Mouse (Mus musculus) right cerebral cortex, postnatal 4 days (tissue): ENCODE results near the gene Map3k4.
"Not testable (repeated sequence)": the region's sequence is repeated elsewhere in the genome, so short reads cannot be mapped to it uniquely, and the experiment has no call there.

Experiments used
- DNase-seq: peaks from one replicate; pipeline ENCODE4 v3.0.0-alpha.2; 2022

The Map3k4 gene

DNA sequence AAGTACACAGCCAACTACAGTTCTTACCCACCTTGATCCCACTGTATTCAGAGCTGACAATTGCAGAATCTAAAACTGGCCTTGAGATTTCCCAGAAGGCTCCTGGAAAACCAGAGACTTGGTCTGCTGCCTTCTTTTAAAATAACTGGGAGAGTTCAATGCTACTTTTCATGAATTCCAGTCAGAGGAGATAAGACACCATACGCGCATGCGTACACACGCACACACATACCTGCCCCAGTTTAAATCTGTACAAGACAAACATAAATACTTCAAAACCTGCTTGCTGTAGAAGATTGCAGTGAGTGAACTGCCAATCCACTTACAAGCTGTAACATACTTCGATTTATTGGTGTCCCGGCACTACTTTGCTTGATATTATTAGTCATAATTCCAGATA is 13.9 kb downstream of the Map3k4 start:
- no peak for DNase-seq

GRCm38 (mm10) chr17:12300896-12301706 is 17.5 kb downstream of the Map3k4 start:
- no peak for DNase-seq

DNA sequence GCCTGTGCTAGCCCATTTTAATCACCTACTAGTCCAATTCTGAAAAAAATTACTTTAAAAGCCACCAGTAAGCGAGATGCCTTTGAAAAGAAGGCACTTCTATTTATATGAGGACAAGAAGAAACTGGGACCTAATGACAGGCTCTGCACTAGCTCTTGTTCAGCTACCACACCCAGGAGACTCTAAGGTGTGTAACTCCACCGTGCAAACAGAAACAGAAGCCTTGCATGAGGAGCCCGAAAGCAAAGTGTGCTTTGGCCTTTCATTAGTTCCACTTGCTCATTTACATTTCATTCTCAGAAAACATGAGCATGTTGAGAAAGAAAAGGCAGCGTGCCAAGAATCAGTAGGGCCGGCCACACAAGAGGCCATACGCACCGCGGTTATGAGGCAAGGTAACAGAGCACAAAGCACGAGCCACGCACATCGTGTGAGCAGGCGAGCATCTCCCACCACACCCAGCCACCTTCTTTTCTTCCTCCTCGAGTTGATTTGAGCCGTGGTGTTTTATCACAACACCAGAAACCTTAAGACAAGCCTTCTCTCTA is 18.4 kb downstream of the Map3k4 start:
- no peak for DNase-seq

DNA sequence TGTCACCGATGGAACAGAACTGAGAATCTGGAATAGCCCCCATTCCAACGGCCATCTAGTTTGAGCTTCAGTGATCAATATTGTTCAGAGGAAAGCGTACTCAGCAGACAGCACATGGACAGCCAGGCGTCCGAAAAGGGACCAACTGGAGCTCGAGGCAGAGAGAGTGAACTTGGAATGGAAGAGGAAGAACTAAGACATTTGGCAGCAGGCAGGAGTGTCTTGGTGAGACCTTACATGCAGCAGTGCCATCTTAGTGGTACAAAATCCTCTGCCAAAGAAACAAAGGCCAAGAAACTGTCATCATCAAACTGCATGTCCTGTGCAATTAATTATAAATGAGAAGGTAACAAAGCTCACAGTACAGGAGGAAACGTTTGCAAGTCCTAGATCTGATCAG is 19.2 kb downstream of the Map3k4 start:
- DNase-seq: no peak

DNA sequence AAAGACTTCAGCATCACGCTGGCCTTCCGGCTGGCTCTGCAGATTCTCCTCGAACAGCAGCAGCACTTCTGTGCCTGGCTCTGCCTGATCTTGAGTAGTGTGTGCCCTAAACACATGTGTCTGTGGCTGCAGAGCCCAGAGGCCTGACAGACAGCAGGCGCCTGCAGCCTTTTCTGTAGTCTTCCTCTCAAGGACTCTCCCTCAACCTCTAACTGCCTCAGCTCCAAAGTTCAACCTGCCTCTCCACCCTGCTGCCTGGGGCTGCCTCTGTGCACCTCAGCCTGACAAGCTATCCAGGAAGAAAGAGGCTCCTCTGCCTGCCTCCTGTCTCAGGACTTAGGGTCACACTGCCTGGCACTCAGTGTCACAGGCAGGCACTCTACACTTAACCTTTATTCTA is 20.6 kb downstream of the Map3k4 start:
- no peak for DNase-seq

GRCm38 (mm10) chr17:12297292-12297691 is 21.3 kb downstream of the Map3k4 start:
- no peak for DNase-seq

GRCm38 (mm10) chr17:12295926-12296325 is 22.7 kb downstream of the Map3k4 start:
- DNase-seq: not testable (repeated sequence)

DNA sequence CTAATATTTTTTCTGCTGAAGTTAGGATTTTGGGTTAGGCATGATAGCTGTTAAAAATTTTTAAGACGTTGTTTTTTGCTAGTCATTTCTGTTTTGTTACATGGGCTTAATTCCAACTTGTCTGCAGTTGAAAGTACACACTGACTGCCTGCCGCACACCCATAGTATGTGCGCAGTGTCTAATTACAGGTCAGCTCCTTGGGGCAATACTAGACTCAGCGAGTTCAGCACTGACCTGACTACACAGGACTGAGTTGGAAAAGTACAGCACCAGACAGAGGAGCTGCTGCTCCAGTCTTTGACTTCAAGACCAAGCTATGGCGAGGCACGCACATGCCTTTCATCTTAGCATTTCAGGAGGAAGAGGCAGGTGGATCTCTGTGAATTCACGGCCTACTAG is 24.2 kb downstream of the Map3k4 start:
- DNase-seq: no peak

DNA sequence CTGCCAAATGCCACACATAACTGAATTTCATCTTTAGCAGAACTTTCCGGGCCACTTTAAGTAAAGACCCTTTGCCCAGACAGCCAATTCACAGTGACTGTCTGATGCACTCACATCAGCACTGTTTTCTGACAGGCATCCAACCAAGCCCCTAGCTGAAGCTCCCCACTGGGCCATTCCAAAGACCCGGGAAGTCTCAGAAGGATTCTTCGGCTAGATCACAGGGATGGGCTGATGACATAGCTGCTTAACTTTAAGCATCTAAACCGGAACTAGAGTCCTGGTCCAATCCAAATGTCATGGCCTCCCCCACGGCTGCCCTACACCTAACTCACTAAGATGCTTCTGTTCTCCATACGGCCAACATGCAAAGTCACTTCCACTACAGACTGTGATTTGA is 25.0 kb downstream of the Map3k4 start:
- DNase-seq: no peak

- no peak for DNase-seq
These were observed 25.7 kb downstream of the Map3k4 start for GRCm38 (mm10) chr17:12292877-12293276.

DNA sequence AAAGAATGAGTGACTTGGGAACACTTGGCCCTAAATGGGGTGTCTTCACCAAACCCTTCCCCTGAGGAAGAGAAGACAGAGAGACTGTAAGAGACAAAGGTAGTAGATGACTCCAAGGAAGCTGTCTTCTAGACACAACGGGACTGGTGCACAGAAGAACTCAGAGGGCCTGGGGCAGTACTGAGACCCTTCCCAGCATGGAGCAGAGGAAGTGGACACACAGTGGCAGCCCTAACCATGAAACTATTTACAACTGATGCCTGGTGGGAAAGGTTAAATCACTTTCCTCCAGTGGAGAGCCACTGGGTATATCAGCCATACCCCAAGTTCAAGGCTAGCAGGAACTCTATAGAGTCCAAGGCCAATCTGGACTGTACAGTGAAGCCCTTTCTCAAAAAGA is 26.2 kb downstream of the Map3k4 start:
- no peak for DNase-seq

- DNase-seq: no peak
These were observed 27.4 kb downstream of the Map3k4 start for GRCm38 (mm10) chr17:12291151-12291550.

DNA sequence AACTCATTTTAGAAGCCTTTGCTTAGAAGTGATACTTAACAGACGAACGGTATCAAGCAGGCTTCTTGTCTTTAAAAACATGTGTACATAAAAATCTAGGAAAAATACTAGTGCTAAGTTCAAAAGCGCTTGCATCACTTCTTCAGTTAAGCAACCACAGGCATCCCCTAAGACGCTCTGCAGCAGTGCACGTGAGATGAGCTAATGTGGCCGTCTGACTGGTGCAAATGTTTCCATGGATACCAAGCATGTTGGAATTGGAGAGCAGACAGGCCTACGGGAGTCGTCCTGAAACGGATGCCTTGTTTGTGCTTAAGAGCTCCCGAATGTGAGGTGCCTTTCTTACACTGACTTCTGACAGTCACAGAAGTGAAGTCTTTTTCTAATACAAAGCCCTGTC is 27.9 kb downstream of the Map3k4 start:
- peak; percentile 41 for DNase-seq

DNA sequence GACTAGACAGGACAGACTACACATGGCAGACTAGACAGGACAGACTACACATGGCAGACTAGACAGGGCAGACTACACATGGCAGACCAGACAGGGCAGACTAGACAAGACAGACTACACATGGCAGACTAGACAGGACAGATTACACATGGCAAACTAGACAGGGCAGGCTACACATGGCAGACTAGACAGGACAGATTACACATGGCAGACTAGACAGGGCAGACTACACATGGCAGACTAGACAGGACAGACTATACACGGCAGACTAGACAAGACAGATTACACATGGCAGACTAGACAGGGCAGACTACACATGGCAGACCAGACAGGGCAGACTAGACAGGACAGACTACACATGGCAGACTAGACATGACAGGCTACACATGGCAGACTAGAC is 28.8 kb downstream of the Map3k4 start:
- not testable (repeated sequence) for DNase-seq

DNA sequence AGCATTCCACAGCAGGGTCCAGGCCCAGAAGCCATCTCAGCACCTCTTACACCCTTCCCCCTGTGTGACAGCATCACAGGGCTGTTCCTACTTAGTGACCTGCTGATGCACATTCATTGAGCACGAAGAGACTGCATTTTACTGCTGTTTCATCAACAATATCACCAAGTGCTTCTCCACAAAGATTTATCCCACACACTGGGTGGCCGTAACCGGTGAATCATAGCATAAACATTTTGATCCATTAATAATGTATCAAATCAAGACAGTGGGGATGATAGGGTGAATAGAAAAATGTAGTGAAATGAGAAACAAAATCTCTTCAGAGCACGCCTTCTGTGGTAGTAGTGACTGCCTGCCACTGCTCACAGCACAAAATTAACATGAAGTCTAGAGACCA is 29.7 kb downstream of the Map3k4 start:
- DNase-seq: no peak

- no peak for DNase-seq
These were observed 38.8 kb downstream of the Map3k4 start for GRCm38 (mm10) chr17:12279810-12280209.

GRCm38 (mm10) chr17:12278073-12278472 is 40.5 kb downstream of the Map3k4 start:
- no peak for DNase-seq

DNA sequence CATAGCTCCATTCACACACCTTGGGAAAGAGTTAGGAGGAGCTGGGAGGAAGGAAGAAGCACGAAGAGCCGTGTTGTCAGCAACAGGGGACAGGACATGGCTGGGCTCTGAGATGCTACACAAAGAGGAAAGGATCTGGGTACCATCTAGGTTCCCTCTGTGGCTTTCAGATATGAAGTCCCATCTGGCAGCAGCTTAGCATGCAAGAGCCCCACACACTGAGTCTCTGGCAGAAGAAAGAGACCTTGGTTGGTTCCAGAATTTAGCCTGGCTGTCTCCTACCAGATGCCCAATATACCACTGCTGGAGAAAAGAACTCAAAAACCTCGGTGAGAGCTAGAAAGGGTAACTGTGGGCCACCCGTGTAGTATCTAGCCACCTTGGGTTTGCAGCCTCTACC is 41.3 kb downstream of the Map3k4 start:
- no peak for DNase-seq

DNA sequence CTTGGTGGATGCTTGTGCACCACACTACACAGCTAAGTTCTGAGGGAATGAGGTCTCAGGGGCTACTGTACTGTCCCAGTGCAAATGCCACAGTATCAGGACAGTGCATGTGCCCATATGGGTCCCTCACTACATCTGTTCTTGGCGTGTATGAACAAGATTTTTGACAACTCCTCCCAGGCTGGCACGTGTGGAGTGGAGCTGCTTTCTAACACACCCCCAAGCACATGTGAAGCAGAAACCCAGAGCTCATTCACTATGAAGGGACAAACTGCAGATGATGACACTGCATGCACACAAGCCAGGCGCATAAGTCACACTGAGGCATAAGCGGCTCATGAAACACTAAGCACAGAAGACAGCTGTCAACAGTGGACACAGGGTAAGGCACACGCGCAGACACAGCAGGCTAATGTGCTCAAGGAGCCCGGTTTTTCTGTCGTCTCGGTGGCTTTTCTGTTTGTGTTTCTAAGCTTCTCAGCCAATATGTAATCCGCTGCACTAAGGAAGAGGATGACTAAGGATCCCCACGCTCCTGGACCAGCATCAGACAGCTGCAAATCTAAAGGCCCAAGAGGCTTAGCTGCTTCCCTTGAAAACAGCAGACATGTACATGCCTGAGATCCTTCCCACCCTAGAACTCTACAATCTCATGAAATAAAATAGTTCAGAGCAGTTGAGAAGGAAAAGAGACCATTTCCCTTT is 41.9 kb downstream of the Map3k4 start:
- DNase-seq: no peak

DNA sequence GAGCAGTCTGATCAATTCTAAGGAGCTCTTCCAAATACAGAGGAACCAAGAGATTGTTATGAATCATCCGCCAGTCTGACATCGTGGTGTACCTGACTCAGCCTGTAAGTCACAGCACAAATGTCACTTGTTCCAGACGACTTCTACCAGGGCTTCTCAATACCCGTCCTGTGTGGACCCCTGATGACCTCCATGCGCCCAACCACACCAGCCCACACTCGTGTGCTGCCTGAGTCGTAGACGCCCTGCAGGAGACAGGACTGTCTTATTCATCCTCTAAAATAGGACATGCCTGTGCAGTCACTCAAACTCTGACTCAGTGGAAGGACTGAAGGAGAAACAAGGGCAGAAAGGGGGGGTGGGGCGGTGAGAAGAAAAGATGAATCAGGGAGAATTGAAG is 42.8 kb downstream of the Map3k4 start:
- no peak for DNase-seq

GRCm38 (mm10) chr17:12273032-12273431 is 45.6 kb downstream of the Map3k4 start:
- DNase-seq: no peak

DNA sequence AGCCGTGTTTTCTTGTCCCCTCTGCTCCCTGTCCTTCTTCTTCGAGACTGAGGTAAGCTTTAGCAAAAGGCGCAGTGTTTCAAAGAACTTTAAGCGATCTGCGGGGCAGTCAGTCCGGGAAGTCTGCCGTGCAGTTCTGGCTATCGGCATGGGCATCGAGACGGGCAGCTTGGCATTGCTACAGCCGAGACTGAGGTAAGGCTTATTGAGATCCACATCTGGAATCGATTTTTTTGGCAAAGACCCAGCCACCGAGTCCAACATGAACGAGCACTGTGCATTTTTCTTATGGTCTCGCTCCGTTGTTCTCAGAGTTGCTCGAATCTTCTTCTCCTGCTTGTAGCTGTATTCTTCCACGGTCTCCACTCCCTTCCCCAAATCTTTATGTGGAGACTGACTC is 46.8 kb downstream of the Map3k4 start:
- DNase-seq: no peak

GRCm38 (mm10) chr17:12268538-12268937 is 50.1 kb downstream of the Map3k4 start:
- no peak for DNase-seq

GRCm38 (mm10) chr17:12268091-12268490 is 50.5 kb downstream of the Map3k4 start:
- DNase-seq: no peak
